Mouse (Mus musculus): ENCODE measurements at regions not wholly inside any gene's neighbourhood (a gene's known extent, or its start where the extent isn't known, plus 50 kb on each side); places are given as distances from the start of the nearest gene placed in this dataset.

DNA sequence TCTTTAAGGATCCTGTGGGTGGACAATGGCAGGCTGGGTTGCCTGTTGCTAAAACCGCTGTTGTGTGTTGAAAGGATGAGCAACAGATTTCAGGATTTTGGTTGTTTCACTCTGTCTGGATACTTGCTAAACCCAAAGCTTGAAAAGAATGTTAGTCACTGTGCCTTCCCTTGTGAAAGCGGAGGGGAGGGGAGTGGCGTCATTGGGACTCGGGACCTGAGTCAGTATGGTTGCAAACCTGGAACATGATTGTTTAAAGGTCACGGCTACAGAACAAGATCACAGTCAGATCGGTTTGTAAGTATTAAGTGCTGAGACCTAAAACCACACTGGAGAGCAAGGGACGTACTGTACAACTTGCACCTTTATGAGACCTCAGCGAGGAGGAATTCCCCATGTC, 344.9 kb upstream of the Gm15217 start:
- TF ChIP-seq CTCF (conservative IDR thresholded peaks at IDR 0.05; ENCODE audit: insufficient read depth, insufficient read length, low read depth, low read length): no peak
- TF ChIP-seq POLR2A (IDR thresholded peaks at IDR 0.05; ENCODE audit: low read depth, low read length): no peak

Measured in kidney, adult 2 months (tissue).